Mouse (Mus musculus) small intestine, adult 2 months (tissue): Measurements from ENCODE around the gene Olfr885.

Experiments
- CTCF ChIP-seq: fragments of 200-500 bp; IDR thresholded peaks from 2 replicates; pipeline ENCODE4 v1.5.1; 2012; ENCODE audit warnings: low read depth, mild to moderate bottlenecking, control low read depth, inconsistent platforms, low read length, moderate library complexity, mixed read lengths; ENCODE audit not compliant: insufficient replicate concordance, insufficient read length; ENCODE audit errors: extremely low read depth
- POLR2A ChIP-seq: fragments of 200-500 bp; IDR thresholded peaks from 2 replicates; pipeline ENCODE4 v1.6.1; 2012; ENCODE audit warnings: low read depth, mild to moderate bottlenecking, control low read depth, inconsistent platforms, low read length, moderate library complexity

- no peak for TF ChIP-seq CTCF
- TF ChIP-seq POLR2A = no peak
Measured at GRCm38 (mm10) chr9:38061022-38061421, at the start of gene Olfr885.
